Mouse (Mus musculus) hematopoietic multipotent progenitor cell, adult 10-12 weeks (in vitro differentiated cells): ENCODE measurements around the gene Olfr401. TPM values are rescaled to one million over a fixed set of nuclear protein-coding genes. Genes with fewer than 3 reads are reported as not detected.

ENCODE experiments used
- polyA plus RNA-seq: library from polyadenylated mRNA; stranded (reverse); fragments of >175 nt; gene quantifications from 2 replicates; pipeline ENCODE4 v1.2.3, GENCODE M21; 2012; ENCODE audit warnings: low replicate concordance

Olfr401 gene
- polyA plus RNA-seq, result not detected in 2 replicates

DNA sequence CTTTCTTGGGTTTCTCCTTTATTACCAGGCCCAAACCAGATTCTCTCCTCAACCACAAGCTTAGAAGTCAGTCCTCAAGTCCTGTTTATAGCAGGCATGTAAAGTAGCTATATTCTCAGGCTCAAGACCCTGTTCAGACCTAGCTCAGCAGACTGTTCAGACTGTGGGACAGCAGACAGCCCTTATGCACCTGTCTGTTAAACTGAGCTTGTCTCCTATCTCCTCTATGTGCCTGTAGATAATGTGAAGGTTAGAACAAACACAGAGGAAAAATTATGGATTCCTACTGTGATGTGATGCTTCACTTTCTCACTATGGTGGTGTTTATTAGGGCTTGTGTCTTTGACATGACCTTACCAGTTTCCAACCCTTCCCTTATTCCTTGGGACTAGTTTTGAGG, at the start of gene Olfr401:
Olfr401 (plus strand) TSS at position 301 of the 400 bp plus-strand sequence.

DNA sequence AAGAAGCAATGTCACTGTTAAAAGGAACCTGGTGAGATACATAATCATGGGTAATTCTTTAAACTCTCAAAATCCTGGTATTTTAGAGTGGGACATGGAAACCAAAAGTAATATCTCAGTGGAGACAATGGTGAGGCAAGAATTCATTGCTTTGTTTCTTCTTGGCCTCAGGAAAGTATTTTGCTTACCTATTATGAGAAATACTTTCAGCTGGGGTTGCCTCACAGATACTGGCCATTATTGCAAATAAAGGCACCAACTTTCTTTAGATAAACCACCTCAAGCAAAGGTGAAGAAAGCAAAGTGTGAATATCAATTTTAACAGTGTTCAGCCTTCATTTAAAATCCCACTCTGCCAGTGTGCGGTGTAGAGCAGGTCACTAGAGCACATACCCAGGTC, 43.9 kb upstream of the Olfr401 start, which contains the start of gene Zfp616:
Zfp616 (plus strand) TSS at position 301 of the 400 bp plus-strand sequence.

DNA sequence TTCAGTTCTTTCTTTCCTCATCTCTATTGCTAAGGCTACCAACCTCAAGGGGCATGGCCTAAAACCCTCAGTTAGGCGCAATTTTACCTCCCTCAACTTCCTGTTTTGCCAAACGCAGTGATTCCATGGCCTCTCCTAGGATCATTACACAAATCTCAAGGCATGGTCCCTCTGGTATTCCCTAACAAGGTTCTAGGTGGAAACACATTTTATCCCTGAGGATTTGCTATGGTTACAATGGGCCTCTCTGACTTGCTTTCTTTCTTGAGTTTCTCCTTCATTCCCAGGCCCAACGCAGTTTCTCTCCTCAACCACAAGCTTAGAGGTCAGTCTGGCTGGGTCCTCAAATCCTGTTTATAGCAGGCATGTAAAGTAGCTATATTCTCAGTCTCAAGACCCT, 39.7 kb downstream of the Olfr401 start, which contains the start of gene Olfr402:
Olfr402 (plus strand) TSS at position 301 of the 400 bp plus-strand sequence.

Other genes with a start within 250 kb of the Olfr401 start
- not detected in 2 replicates for gene Olfr394, start 222.9 kb upstream of the Olfr401 start, polyA plus RNA-seq
- not detected in 2 replicates for gene Olfr395, start 204.4 kb upstream of the Olfr401 start, polyA plus RNA-seq
- not detected in 2 replicates for gene Olfr23, start 177.0 kb upstream of the Olfr401 start, polyA plus RNA-seq
- not detected in 2 replicates for gene Olfr397, start 152.9 kb upstream of the Olfr401 start, polyA plus RNA-seq
- gene Olfr398, start 123.3 kb upstream of the Olfr401 start, polyA plus RNA-seq, result not detected in 2 replicates
- not detected in 2 replicates for gene Olfr139, start 57.2 kb upstream of the Olfr401 start, polyA plus RNA-seq
- not detected in 2 replicates for gene Olfr399, start 57.1 kb upstream of the Olfr401 start, polyA plus RNA-seq
- not detected in 2 replicates for gene Zfp616, start 43.8 kb upstream of the Olfr401 start, polyA plus RNA-seq
- not detected in 2 replicates for gene Olfr402, start 39.8 kb downstream of the Olfr401 start, polyA plus RNA-seq
- 0.04 TPM in 1 of 2 replicates, not detected in the other for gene Olfr403, start 72.5 kb downstream of the Olfr401 start, polyA plus RNA-seq
- not detected in 2 replicates for gene Olfr43, start 97.7 kb downstream of the Olfr401 start, polyA plus RNA-seq
- gene Olfr406, start 146.1 kb downstream of the Olfr401 start, polyA plus RNA-seq, result not detected in 2 replicates
- gene Olfr59, start 170.0 kb downstream of the Olfr401 start, polyA plus RNA-seq, result not detected in 2 replicates
- not detected in 2 replicates for gene Olfr410, start 224.3 kb downstream of the Olfr401 start, polyA plus RNA-seq
- gene Olfr411, start 238.9 kb downstream of the Olfr401 start, polyA plus RNA-seq, result not detected in 2 replicates
- gene Olfr412, start 248.4 kb downstream of the Olfr401 start, polyA plus RNA-seq, result not detected in 2 replicates